Mouse (Mus musculus) E14TG2a.4 (cell line): ENCODE measurements at regions not wholly inside any gene's neighbourhood (a gene's known extent, or its start where the extent isn't known, plus 50 kb on each side); places are given as distances from the start of the nearest gene placed in this dataset.

Experiments used
- CTCF ChIP-seq: conservative IDR thresholded peaks from 2 replicates; pipeline ENCODE4 v1.5.1; 2014; ENCODE audit warnings: low read length
- NANOG ChIP-seq: IDR thresholded peaks from 2 replicates; pipeline ENCODE4 v1.6.1; 2014; ENCODE audit warnings: borderline replicate concordance, low read length, mixed read lengths

GRCm38 (mm10) chr1:63876589-63877251 is 107.7 kb upstream of the 4933402D24Rik start:
- TF ChIP-seq CTCF (no peak), NANOG (no peak)
